Comparison of ENCODE assay signal across 22 mouse cellular contexts in the genomic region with DNA sequence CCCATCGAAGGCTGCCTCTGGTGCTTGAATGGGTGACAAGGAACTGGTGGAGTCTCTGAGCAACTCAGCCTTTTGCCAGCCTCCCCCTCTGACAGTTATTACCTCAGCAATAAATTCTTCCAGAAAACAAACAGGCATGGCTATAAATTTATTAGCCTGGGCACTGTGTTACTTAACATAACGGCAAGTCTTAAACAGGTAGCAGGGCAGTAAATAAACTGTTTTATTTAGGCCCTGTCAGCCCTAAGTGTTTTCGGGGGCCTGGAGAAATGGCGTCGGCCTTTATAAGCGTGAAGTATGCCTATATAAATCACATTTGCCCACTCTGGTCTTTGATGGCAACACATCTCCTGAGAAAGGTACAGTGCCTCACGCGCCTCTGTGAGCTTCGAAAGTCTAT.
"Had no signal": no experiment of that assay in that cellular context is flagged by ENCODE, and none has a peak within 500 bp of the region (broad histone marks: within the 10 kb centered on the region; RNA-seq: fewer than 3 reads in every experiment).

No protein-coding gene starts in this region.

- H3K9me3 ChIP-seq: lung, embryonic 15.5 days; midbrain, embryonic 10.5 days; midbrain, embryonic 13.5 days; midbrain, embryonic 15.5 days; neural tube, embryonic 13.5 days had no signal

- DNase-seq: liver, postnatal 0 days; lung, adult 2 months; lung, postnatal 14 days; lung, postnatal 36 days; retina, postnatal 1 day; right cerebral cortex, adult 18-20 months; right cerebral cortex, postnatal 25 days; right cerebral cortex, postnatal 4 days; spleen, adult 18-20 months; thymus, adult 18-20 months; thymus, postnatal 14 days; thymus, postnatal 36 days had no signal

- H3K4me2 ChIP-seq: lung, embryonic 15.5 days; midbrain, embryonic 13.5 days; midbrain, embryonic 15.5 days; neural tube, embryonic 13.5 days; neural tube, embryonic 15.5 days had no signal

- H3K9ac ChIP-seq: liver, postnatal 0 days; lung, embryonic 15.5 days; midbrain, embryonic 13.5 days; midbrain, embryonic 15.5 days; neural tube, embryonic 13.5 days; neural tube, embryonic 15.5 days had no signal

- H3K27me3 ChIP-seq: lung, embryonic 15.5 days; megakaryocyte, embryonic 14.5 days; midbrain, embryonic 13.5 days; midbrain, embryonic 15.5 days; neural tube, embryonic 13.5 days; neural tube, embryonic 15.5 days had no signal

- H3K27ac ChIP-seq: lung, embryonic 15.5 days; macrophage; midbrain, embryonic 10.5 days; midbrain, embryonic 13.5 days; midbrain, embryonic 15.5 days; neural tube, embryonic 13.5 days; neural tube, embryonic 15.5 days had no signal

- ATAC-seq: liver, postnatal 0 days; lung, postnatal 0 days; midbrain, embryonic 13.5 days; midbrain, embryonic 15.5 days had no signal

- H3K4me1 ChIP-seq: lung, embryonic 15.5 days; midbrain, embryonic 15.5 days; neural tube, embryonic 15.5 days had no signal

- H3K36me3 ChIP-seq: lung, embryonic 15.5 days; midbrain, embryonic 10.5 days; midbrain, embryonic 13.5 days; midbrain, embryonic 15.5 days; neural tube, embryonic 13.5 days; neural tube, embryonic 15.5 days had no signal

- H3K4me3 ChIP-seq: lung, embryonic 15.5 days; megakaryocyte, embryonic 14.5 days; midbrain, embryonic 10.5 days; midbrain, embryonic 13.5 days; midbrain, embryonic 15.5 days; myocyte; neural tube, embryonic 13.5 days; neural tube, embryonic 15.5 days had no signal
